Mouse (Mus musculus) CH12.LX (cell line): ENCODE results near the gene Ankle1.

ENCODE experiments used
- CTCF ChIP-seq, 2 experiments: IDR thresholded peaks in 1 of 2; conservative IDR thresholded peaks in 1 of 2; 2 replicates each; pipeline ENCODE4 v1.5.1; 2011 to 2012; ENCODE audit warnings: low read depth in 2 of 2, low read length in 2 of 2, improper control_type of control experiment in 1 of 2, inconsistent platforms in 1 of 2, mild to moderate bottlenecking in 1 of 2, moderate library complexity in 1 of 2
- ELF1 ChIP-seq: IDR thresholded peaks from 2 replicates; pipeline ENCODE4 v1.6.1; 2014; ENCODE audit warnings: low read depth, mild to moderate bottlenecking, inconsistent platforms, low read length, improper control_type of control experiment
- GABPA ChIP-seq: IDR thresholded peaks from 2 replicates; pipeline ENCODE4 v1.6.1; 2012; ENCODE audit warnings: low read depth, low read length, improper control_type of control experiment, inconsistent platforms; ENCODE audit not compliant: insufficient replicate concordance
- KAT2A ChIP-seq: IDR thresholded peaks from 2 replicates; pipeline ENCODE4 v1.6.1; 2012; ENCODE audit warnings: low read length, improper control_type of control experiment, inconsistent platforms; ENCODE audit not compliant: insufficient replicate concordance
- MAX ChIP-seq: IDR thresholded peaks from 2 replicates; pipeline ENCODE4 v1.6.1; 2011; ENCODE audit warnings: low read length, improper control_type of control experiment
- MAZ ChIP-seq: IDR thresholded peaks from 2 replicates; pipeline ENCODE4 v1.6.1; 2012; ENCODE audit warnings: low read depth, mild to moderate bottlenecking, inconsistent platforms, low read length, improper control_type of control experiment, moderate library complexity
- MEF2A ChIP-seq: IDR thresholded peaks from 2 replicates; pipeline ENCODE4 v1.6.1; 2014; ENCODE audit warnings: low read depth, mild to moderate bottlenecking, inconsistent platforms, low read length, improper control_type of control experiment, borderline replicate concordance
- POLR2A ChIP-seq: IDR thresholded peaks from 2 replicates; pipeline ENCODE4 v1.6.1; 2011; ENCODE audit warnings: low read depth, mild to moderate bottlenecking, improper control_type of control experiment, low read length
- TBP ChIP-seq: conservative IDR thresholded peaks from 2 replicates; pipeline ENCODE4 v1.6.1; 2011; ENCODE audit warnings: low read depth, low read length, improper control_type of control experiment
- UBTF ChIP-seq: IDR thresholded peaks from 2 replicates; pipeline ENCODE4 v1.6.1; 2012; ENCODE audit warnings: low read depth, mild to moderate bottlenecking, inconsistent platforms, low read length, improper control_type of control experiment, moderate library complexity
- USF1 ChIP-seq: IDR thresholded peaks from 2 replicates; pipeline ENCODE4 v1.6.1; 2014; ENCODE audit warnings: low read depth, mild to moderate bottlenecking, inconsistent platforms, low read length, improper control_type of control experiment
- ZMIZ1 ChIP-seq: IDR thresholded peaks from 2 replicates; pipeline ENCODE4 v1.6.1; 2012; ENCODE audit warnings: low read depth, mild to moderate bottlenecking, inconsistent platforms, low read length, improper control_type of control experiment

- TF ChIP-seq CTCF (conservative IDR thresholded peaks at IDR 0.05 in 1 of 2, IDR thresholded peaks at IDR 0.05 in 1 of 2; ENCODE audit: low read depth in 2 of 2, low read length in 2 of 2) (no peak), GABPA (no peak), POLR2A (no peak), UBTF (no peak), MAZ (no peak), KAT2A (no peak), MEF2A (no peak), USF1 (no peak), TBP (no peak), ELF1 (no peak), MAX (no peak), ZMIZ1 (no peak)
Measured at GRCm38 (mm10) chr8:71394481-71394880, 11.3 kb upstream of the Ankle1 start.
